Mouse (Mus musculus) forelimb bud, embryonic 11.5 days (tissue): Measurements from ENCODE around the gene Selenom.

Experiments used
- DNase-seq: peaks from one replicate; pipeline ENCODE4 v3.0.0-alpha.2; 2012; ENCODE audit warnings: low read depth, low spot score

The Selenom gene

DNA sequence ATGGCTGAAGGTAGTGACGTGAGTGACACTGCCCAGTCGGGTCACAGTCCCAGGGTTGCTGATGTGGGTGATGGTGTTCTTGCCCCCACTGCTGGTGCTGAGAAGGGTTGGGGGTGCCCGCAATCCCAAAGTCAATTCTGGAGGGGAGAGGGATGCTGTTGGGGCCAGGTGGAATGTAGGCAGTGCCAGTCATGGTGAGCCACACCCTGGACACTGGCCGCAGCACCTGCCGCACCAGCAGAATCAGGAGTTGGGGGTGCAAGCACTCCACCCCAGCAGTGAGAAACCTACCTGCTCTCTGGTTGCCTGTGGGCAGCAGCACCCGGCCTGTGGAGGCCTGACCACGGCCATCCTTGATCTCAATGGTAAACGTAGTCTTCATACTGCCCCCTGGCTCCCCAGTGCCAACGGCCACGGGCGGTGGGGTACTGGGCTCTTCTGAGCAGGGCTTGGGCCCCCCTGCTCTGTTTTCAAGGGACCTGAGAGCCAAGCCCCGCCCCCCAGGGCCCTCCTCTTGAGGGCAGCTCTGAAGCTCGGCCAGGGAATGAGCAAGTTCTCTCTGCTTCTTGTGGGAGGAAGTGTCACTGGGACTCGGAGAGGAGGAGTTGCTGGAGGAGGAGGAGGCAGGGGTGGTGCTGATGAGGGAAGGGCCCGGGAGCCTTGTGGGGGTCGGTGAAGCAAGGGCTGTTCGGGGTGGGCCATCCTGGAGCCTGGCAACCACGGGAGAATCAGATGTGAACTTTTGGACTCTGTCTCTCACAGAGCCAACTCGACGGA is 15.2 kb downstream of the Selenom start:
- no peak for DNase-seq

DNA sequence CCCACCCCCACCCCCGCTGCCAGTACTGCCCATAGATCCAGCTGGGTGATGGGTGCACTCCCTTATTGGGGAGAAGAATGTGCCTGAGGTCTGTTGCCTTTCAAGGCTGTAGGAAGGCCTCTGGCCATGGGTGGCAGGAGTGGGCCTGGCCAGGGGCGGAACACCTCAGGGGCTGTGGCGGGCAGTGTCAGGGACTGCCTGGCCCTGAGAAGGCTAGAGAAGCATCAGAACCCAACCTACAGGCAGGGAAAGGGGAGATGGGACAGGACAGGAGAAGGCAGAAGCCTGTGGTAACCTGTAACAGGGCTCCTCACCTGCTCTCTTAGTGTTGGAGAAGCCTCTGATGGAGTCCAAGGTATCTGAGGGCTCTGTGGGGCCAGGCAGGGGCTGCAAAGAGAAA is 16.2 kb downstream of the Selenom start:
- DNase-seq: no peak

DNA sequence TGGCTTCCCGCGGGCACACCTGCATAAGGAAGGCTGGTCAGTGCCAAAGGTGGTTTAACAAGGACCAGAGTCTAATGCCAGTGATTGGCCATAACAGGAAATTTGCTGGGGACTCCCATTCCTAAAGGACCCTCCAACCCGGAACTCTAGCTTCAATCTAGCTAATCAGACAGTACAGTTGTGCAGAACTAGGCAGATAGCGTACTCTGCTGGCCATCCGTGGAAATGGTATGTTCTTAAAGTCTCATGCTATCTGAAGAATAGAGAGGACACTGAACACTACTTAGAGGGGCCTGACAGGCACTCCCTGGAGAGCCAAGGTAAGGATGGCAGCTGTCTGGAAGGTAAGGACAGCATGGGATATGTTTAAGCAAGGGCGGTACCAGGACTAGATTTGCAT is 17.1 kb downstream of the Selenom start:
- no peak for DNase-seq

DNA sequence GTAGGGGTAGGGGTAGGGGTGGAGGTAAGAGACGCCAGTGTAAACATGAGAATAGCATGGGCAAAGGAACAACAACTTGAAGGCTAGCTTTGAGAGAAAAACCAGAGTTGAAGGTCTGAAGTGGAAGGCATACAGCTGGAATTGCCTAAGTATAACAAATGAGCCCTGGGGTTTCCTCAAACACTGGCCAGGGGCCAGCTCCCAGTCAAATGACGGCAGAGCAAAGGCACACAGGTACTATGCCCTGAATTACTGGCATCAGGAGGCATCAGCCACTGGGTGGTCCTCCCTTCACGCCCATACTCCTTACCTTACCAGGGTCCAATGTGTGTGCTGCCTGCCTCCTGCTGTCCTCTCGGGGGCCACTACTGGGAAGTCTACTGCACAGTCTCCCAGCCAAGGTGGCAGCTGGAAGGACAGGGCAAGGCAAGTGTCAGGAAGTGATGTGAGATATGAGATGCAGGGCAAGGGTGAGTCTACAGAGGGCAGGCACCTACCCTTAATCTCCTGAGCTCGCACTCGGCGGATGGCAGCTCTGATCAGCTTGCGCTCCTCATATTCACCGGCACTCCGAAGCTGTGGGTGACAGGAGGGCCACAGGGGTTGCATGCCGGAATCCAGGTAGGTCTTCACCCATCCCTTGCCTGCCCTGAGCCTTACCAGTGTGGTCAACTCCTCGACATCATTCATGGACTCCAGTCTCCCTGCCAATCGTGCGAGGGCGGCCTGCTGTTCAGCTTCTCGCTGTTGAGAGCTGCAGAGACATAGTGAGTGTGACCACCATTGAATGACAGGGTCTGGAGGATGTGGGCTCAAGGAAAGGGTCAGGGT is 17.8 kb downstream of the Selenom start:
- DNase-seq: no peak

DNA sequence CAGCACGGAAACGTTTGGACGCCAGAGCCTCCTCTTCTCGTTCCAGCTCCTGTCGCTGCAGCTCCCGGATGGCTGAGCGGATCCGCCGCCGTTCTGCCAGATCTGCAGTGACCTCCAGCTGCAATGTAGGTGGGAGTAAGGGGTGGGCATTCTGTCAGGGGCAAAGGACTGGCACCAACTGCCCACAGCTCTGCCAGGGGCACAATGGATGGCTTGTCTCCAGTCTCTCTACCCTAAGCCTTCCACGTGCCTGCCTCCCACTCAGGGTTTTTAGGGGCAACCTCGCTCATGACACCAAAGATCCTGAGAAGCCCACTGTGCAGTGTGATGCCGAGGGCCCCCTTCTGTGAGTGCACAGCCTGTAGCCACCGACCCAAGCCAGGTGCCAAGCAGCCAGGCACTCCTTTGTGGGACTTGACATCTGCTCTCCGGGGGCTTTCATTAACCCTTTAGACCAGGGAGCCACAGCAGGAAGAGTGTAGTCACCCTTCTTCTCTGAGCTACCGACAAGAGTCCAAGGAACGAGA is 19.0 kb downstream of the Selenom start:
- DNase-seq: no peak

DNA sequence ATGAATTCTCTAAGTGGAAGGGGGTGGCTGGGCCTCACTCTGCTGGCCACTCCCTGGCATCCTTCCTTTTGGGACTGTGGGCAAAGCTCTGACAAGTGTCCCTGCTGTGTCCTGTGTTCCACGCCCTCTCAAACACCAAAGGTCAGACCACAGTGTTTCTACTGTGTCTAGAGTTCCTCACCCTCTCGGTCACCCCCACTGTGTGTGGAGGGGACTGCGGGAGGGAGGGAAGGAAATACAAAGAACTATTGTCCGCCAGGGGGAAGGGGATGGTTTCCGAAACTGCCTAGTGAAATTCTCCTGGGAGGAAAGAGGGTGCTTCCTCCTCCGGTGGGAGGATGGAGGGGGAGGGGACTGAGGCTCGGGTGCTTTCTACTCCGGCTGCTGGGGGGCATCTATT is 20.5 kb downstream of the Selenom start:
- DNase-seq: no peak

DNA sequence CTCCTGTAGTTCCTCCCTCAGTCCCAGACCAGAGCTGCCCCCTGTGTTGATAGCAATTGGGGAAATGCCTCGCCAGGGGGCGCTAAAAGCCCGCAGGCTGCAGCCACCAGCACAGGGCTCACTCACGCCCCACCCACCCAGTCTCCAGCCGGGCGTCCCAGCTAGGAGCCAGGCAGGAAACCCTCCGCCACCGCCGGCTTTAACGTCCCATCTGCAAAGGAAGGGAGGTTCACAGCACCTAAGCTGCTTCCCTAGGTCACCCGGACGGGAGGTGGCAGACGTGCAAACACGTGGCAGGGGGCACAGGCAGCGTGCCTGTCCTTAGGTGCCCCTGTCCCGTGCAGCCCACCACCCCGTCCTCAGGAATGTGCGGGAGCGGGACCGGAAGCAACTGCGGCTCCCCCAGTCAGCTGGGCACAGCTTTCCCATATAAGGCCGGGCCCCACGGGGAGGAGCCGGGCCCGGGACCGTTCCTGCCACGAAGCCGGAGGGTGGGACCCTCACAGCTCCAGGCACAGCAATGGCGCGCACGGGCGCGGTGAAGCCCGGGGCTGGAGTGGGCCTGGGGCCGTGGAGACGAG is 21.0 kb downstream of the Selenom start:
- DNase-seq: peak; percentile 94

DNA sequence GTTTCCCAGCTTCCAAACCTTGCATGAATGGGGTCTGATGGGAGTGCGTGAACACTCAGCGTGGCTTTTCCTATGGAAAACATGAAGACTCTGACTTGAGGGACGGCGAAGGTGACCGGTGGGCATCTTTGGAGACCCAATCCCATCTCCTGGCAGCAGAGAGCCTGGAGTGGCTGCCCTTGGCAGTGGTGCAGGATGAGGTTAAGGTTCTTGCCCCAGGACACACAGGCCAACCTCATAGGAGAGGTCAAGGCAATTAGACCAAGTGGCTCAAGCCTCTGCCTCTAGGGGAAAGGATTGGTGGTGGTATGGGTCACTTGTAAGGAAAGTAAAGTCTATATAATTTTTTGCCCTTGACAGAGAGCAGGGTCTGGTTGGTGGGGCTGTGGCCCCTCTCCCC is 21.6 kb downstream of the Selenom start:
- no peak for DNase-seq

DNA sequence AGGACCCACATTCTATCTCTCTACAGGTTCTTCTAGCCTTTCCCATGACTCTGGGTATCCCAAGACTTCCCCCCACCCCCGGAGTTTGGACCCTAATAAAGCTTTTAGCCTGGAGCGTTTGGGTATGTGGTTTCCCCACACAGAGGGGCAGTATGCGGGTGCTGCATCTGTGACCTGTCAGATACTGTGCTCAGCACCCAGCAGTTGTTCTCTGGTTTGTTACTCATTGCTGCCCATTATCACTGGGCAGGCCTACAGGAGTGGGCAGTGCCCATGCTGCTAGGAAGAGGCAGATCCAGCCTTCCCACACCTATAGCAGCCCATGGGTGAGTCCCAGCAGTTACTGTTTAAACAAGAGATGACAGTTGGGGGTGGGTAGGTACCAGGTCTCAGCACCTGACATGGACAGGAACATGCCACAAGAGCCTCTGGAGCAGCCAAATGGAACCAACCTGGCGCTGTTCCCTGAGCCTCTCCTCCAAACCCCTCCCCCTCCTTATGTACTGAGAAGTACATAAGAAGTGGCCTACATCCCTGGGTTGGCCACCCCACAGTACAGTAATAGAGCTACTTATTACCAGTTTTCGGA is 22.4 kb downstream of the Selenom start:
- DNase-seq: no peak

DNA sequence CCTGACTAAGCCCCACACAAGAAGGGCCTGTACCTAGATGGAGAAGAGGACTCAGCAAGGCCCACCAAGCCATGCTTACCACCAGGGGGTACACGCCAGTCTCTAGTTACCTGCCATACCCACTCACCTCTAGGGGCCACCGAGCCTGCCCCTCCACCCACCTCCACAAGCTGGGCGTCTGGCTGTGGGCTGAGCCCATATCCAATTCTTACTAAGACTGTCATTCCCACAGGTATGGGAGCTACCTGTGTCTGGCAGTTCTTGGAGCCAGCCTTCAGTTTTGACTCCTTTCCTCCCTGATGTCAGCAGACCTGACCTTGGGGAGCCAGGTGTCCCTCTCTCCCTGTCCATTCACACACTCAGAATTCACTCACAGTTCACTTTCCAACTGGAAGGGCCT is 23.2 kb downstream of the Selenom start:
- DNase-seq: no peak

DNA sequence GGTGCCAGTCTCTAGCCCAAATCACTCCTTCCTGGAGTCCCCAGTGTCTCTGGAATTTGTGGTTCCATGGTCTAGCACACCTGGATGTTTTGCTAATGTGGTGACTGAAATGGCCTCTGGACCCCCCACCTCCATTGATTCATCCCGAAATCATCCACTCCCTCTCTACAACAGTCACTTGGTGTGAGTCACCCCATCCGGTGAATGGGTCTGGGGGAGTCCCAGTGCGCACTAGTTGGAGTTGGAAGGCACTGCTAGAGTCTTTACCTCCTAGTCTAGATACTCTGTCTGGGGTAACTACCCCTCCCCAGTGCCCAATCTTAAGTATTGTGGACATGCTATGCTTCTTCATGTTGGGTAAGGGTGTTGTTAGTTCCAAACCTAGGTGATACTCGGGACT is 23.9 kb downstream of the Selenom start:
- DNase-seq: no peak

DNA sequence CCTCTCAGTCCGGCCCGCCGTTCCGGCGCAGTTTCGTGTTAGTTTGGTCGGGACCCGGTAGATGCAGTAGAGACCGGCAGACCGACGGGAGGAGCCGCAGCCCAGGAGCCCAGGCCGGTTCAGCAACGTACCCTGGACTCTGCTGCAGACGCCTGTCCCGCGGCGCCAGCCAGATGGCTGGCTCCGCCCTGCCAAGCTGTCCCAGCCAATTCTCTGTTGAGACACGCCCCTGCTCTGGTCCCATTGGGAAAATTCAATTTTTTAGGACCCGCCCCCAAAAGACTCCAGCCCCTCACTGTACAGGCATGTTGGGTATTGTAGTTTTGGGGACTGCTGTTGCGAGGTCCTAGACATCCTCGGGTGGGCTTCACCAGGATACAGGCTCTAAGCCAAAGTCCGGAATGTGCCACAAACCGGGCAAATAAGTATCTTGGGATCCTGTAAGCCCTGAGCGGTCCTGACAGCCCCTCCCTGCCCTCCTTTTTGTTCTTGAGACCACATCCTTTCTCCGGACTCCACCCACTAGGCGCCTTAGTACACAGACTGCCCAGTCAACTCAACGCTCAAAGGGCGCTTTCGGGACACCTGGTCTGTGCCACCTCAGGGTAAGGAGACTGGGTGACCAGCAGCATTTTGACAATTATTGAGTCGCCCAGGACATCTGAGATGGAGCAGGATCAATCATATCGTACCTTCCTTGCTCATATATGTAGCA is 24.8 kb downstream of the Selenom start:
- DNase-seq: peak; percentile 94

DNA sequence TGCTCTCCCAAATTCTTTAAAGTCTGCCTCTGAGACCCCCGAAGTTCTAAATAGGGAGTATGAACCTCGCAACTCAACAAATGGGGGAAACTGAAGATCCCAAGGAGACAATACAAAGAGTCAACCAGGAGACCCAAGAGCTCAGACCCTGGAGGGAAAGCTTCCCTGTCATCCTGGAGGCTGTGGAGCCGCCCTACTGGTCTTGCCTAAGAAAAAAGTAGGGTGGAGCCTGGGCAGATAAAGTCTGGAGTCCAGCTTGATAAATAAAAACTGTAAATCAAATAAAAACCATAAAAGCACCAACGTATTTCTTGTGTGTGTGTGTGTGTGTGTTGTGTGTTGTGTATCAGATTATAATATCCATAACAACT is 25.3 kb downstream of the Selenom start:
- DNase-seq: no peak

DNA sequence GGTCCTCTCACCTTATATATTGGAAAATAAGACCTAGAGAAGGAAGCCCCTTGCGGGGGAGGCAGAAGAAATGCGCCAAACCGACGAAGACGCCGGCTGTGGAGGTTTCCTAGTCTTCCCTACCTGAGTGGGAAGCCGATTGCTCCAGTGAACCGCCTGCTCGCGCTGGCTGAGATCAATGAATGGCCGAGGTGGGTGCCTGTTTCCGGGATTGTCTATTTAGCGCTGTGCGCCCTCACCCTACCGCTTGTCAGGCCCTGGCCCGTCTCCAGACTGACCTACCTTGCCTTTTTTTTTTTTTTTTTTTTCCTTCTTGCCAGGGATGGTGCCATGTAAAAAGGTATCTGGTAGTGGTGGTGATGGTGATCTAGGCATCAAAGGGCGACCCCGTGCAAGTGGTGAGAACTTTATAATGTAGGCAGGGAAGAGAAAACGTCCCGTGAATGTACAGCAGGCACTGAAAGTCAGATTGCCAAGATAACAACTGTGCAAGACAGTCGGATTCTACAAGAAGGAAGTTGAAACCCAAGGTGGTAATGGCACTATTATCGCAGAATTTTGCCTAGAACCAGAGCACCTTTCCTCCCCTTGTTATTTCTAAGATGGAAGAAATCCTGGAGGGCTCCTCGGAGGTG is 26.1 kb downstream of the Selenom start, which contains the start of gene Smtn:
Gene Smtn (minus strand): TSS at position 162 of the 635 bp plus-strand sequence.
- DNase-seq: no peak

DNA sequence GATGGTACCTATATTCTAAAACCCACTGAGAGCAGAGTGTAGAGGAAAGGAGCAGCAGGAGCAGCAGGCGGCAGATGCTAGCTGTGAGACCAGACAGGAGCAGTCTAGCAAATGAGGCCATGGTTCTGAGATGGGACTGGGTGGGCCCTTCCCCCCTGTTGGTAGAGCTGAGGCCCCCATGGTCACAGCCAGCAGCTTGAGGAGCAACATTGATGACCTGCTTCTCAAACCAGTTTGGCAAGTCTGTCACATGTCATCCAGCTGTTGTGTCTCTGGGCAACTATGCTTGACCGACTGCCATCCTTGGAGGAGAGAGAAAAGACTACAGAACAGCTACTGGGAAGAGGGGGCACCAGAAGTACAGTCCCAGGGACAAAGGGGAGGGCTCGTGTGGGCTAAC is 27.4 kb downstream of the Selenom start:
- no peak for DNase-seq

DNA sequence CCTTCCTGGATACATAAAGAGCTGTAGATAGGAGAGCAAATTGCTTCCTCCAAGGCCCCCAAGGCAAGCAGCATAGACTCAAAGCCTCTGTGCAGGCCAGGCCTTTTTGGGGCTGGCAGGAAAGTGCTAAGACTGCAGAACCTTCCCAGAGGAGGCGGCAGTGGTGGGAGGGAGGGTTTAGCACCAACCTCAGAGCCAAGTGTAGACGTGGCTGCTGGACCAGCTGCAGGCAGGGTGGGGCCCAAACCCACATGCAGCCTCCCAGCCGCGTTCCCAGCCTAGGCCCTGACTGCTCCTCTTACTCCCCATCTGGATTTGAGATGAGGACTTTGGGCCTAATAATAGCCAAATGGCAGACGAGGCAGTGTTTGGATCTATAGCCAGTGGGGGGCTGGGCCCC is 28.5 kb downstream of the Selenom start:
- DNase-seq: no peak

DNA sequence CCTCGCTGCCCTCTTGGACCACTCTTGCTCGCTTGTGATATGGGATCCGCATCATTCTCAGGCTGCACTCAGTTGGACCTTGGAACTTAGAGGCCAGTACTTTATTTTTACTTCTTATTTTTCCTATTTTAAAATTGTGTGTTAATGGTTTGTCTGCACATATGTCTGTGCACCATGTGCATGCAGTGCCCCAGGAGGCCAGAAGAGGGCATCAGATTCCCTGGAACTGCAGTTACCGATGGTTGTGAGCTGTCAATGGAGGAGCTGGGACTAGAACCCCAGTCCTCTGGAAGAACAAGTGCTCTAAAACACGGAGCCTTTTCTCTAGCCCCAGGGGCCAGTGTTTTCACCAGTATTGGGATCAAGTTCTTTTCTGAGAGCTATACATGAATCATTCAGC is 29.9 kb downstream of the Selenom start:
- no peak for DNase-seq

DNA sequence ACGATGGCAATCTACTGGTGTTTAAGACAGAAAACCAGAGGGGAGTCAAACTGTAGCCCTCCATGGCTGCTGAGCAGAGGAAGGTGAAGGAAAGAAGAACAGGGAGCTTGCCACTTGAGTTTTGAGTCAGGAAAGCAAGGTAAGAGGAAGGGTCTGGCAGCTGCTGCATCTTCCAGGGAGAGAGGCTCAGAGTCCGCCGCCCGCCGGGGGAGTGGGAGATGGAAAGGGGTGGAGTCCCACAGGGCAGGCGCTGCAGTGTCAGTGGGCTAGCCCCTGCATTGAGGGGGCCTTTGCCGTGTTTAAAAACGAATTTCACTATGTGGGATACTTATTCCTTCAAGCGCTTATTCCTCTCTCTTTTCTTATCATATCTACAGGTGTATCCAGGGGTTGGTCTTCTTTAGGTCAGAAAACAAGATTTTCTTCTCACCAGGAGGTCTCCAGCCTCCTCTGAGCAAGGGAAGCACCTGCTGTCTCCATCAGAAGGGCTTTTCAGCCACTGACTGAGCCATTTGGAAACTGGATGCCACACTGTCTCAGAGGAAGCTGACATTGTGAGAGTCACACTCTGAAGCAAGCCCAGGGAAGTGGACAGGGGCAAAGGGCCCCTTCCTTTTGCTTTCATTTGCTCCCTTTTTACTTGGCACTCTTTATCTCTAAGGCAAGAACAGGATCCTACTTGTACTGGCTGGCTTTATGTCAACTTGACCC is 31.2 kb downstream of the Selenom start:
- no peak for DNase-seq

DNA sequence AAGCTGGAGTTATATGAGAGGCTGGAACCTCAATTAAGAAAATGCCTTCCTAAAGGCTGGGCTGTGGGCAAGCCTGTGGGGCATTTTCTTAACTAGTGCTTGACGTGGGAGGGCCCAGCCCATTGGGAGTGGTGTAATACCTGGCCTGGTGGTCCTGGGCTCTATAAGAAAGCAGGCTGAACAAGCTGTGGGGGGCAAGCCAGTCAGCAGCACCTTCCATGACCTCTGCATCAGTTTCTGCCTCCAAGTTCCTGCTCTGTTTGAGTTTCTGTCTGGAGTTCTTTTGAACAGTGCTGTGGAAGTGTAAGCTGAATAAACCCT is 31.7 kb downstream of the Selenom start:
- DNase-seq: no peak

DNA sequence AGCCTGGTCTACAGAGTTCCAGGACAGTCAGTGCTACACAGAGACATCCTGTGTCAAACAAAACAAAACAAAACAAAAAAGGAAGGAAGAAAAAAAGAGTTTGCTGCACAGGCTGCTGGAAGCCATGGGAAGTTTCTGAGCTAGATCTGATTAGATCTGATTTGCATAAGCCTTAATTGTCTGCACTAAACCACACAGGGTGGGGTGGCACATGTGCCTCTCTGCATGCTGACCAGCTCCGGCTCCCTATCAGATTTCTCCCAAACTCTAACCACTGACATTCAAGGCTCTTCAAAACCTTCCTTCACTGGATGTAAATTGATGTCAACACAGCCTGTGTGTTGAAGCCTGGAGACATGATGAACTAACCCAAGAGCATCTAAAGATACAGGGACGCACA is 32.6 kb downstream of the Selenom start:
- DNase-seq: no peak
